Comparison of ENCODE assay signal across 35 mouse cellular contexts in the genomic region with DNA sequence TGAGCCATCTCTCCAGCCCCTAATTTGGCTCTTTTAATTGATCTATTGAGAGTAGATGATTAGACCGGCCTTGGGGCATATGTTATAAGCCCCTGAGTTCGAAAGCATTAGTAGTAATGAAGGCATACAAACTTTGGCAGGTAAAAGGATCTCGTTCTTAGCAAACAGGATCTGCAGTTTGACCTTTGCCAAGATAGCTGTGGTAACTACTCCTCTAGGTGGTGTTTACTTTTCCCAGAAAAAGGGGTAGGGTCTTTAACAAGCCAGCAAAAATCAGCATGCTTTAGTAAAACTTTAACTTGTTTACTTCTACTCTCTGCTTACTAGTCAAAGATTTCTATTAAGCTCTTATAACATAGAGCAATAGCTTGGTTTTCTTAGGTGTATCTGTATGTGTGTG.
"Had no signal": no experiment of that assay in that cellular context is flagged by ENCODE, and none has a peak within 500 bp of the region (broad histone marks: within the 10 kb centered on the region; RNA-seq: fewer than 3 reads in every experiment).

No protein-coding gene starts in this region.

- ATAC-seq: hindbrain, embryonic 16.5 days; hindbrain, postnatal 0 days; inflammation-experienced regulatory T-cells, adult 6 months; intestine, embryonic 15.5 days; intestine, embryonic 16.5 days; intestine, postnatal 0 days had no signal

- H3K9me3 ChIP-seq: heart, embryonic 10.5 days; heart, embryonic 12.5 days; heart, embryonic 13.5 days; heart, embryonic 15.5 days; hindbrain, embryonic 10.5 days; hindbrain, embryonic 12.5 days; hindbrain, embryonic 13.5 days; hindbrain, embryonic 15.5 days; intestine, embryonic 15.5 days; kidney, embryonic 15.5 days had no signal

- DNase-seq: heart, adult 2 months; heart, postnatal 10 days; heart, postnatal 14 days; heart, postnatal 36 days; heart, postnatal 4 days; kidney, adult 11 months; kidney, adult 18-20 months; kidney, adult 2 months; kidney, adult 8-10 months; kidney, adult 9 months; kidney, postnatal 10 days; kidney, postnatal 14 days; kidney, postnatal 25 days; kidney, postnatal 36 days; kidney, postnatal 4 days; layer of hippocampus, adult 9-11 months had no signal

- H3K27me3 ChIP-seq: heart, embryonic 12.5 days; hindbrain, embryonic 13.5 days; hindbrain, embryonic 15.5 days; intestine, embryonic 15.5 days had no signal

- H3K9ac ChIP-seq: heart, embryonic 12.5 days; heart, embryonic 13.5 days; heart, embryonic 15.5 days; hindbrain, embryonic 12.5 days; hindbrain, embryonic 13.5 days; hindbrain, embryonic 14.5 days; hindbrain, embryonic 15.5 days; intestine, embryonic 15.5 days; kidney, embryonic 15.5 days had no signal

- H3K36me3 ChIP-seq: heart, embryonic 10.5 days; heart, embryonic 12.5 days; heart, embryonic 13.5 days; heart, embryonic 15.5 days; hindbrain, embryonic 10.5 days; hindbrain, embryonic 12.5 days; hindbrain, embryonic 13.5 days; hindbrain, embryonic 15.5 days; intestine, embryonic 15.5 days; kidney, embryonic 15.5 days had no signal

- H3K4me2 ChIP-seq: heart, embryonic 11.5 days; heart, embryonic 12.5 days; heart, embryonic 13.5 days; heart, embryonic 15.5 days; hindbrain, embryonic 12.5 days; hindbrain, embryonic 13.5 days; hindbrain, embryonic 14.5 days; hindbrain, embryonic 15.5 days; intestine, embryonic 15.5 days; kidney, embryonic 15.5 days had no signal

- H3K27ac ChIP-seq: heart, adult 2 months; heart, embryonic 10.5 days; heart, embryonic 13.5 days; heart, embryonic 15.5 days; hindbrain, embryonic 10.5 days; hindbrain, embryonic 12.5 days; hindbrain, embryonic 13.5 days; hindbrain, embryonic 14.5 days; hindbrain, embryonic 15.5 days; hindbrain, postnatal 0 days; intestine, embryonic 15.5 days; kidney, embryonic 15.5 days; kidney, postnatal 0 days; layer of hippocampus, adult 2 months had no signal

- H3K4me3 ChIP-seq: heart, adult 2 months; heart, embryonic 10.5 days; heart, embryonic 12.5 days; heart, embryonic 13.5 days; heart, embryonic 15.5 days; hindbrain, embryonic 10.5 days; hindbrain, embryonic 12.5 days; hindbrain, embryonic 13.5 days; hindbrain, embryonic 15.5 days; intestine, embryonic 15.5 days; kidney, embryonic 15.5 days; layer of hippocampus, adult 2 months had no signal
